Comparison of ENCODE assay signal across 20 mouse cellular contexts in genomic region chr7:84337768-84338167, GRCm38 (mm10).
DNase-seq lines count a peak whose midpoint lies in the region; ATAC-seq and TF ChIP-seq lines count a peak whose summit lies in the region.
"Had no signal": no experiment of that assay in that cellular context is flagged by ENCODE, and none has a peak within 500 bp of the region (broad histone marks: within the 10 kb centered on the region; RNA-seq: fewer than 3 reads in every experiment).

No protein-coding gene starts in this region.

- H3K27me3 ChIP-seq in heart, embryonic 10.5 days (ENCODE audit: insufficient read depth, poor library complexity, severe bottlenecking) = no peaks in the 10 kb centered on the region
- H3K27me3 ChIP-seq in Patski = no peaks in the 10 kb centered on the region
- no peaks in the 10 kb centered on the region for H3K27me3 ChIP-seq in intestine, embryonic 16.5 days (replicated peaks; ENCODE audit: control insufficient read depth, insufficient read depth, low read length)
- H3K27me3 ChIP-seq: embryonic facial prominence, embryonic 15.5 days; forebrain, embryonic 13.5 days; stomach, embryonic 15.5 days had no signal

- no peak for TF ChIP-seq CTCF in Patski (IDR thresholded peaks at IDR 0.05)

- H3K4me3 ChIP-seq in heart, embryonic 10.5 days = no peak overlapping the region
- no peak overlapping the region for H3K4me3 ChIP-seq in intestine, embryonic 16.5 days (ENCODE audit: low read length)
- H3K4me3 ChIP-seq: embryonic facial prominence, embryonic 15.5 days; forebrain, embryonic 13.5 days; stomach, embryonic 15.5 days had no signal

- POLR2A ChIA-PET in Patski (lab: Charles Lee) = interaction anchor here (0.6 to 1.7 kb wide), 3 partner anchors 10 to 74 kb away, joined by 3 to 5 read pairs (median 4); no protein-coding TSS in a partner anchor

- 51% methylated on average over 4 of the region's 4 CpGs for WGBS in heart, embryonic 10.5 days
- 75% methylated on average over 4 of the region's 4 CpGs for whole genome bisulfite sequencing in intestine, embryonic 16.5 days

- no peak overlapping the region for H3K4me2 ChIP-seq in intestine, embryonic 16.5 days (ENCODE audit: low read depth, low read length)
- H3K4me2 ChIP-seq: embryonic facial prominence, embryonic 15.5 days; forebrain, embryonic 13.5 days; hindbrain, embryonic 14.5 days; stomach, embryonic 15.5 days had no signal

- H3K9ac ChIP-seq in intestine, embryonic 16.5 days (ENCODE audit: low read depth, low read length) = no peak overlapping the region
- H3K9ac ChIP-seq: embryonic facial prominence, embryonic 15.5 days; forebrain, embryonic 13.5 days; hindbrain, embryonic 14.5 days; stomach, embryonic 15.5 days had no signal

- H3K36me3 ChIP-seq in heart, embryonic 10.5 days = no peaks in the 10 kb centered on the region
- H3K36me3 ChIP-seq in intestine, embryonic 16.5 days (ENCODE audit: control insufficient read depth, insufficient read depth, low read length) = no peaks in the 10 kb centered on the region
- H3K36me3 ChIP-seq: embryonic facial prominence, embryonic 15.5 days; stomach, embryonic 15.5 days had no signal

- H3K27ac ChIP-seq in heart, embryonic 10.5 days = no peak overlapping the region
- H3K27ac ChIP-seq in intestine, embryonic 16.5 days (ENCODE audit: low read length) = no peak overlapping the region
- H3K27ac ChIP-seq: embryonic facial prominence, embryonic 15.5 days; forebrain, embryonic 13.5 days; hindbrain, embryonic 14.5 days; stomach, embryonic 15.5 days had no signal

- CTCF ChIA-PET in Patski (lab: Charles Lee) = interaction anchor here (0.7 kb wide), 1 partner anchor 65 kb away, joined by 3 read pairs; no protein-coding TSS in a partner anchor

- peaks cover 24% of the 10 kb centered on the region for H3K4me1 ChIP-seq in heart, embryonic 10.5 days
- H3K4me1 ChIP-seq in intestine, embryonic 16.5 days (ENCODE audit: control insufficient read depth, insufficient read depth, low read length) = peaks cover 4% of the 10 kb centered on the region; the same call in 1 of the 2 replicates

- peak; percentile 48 for ATAC-seq in Patski
- no peak for ATAC-seq in intestine, embryonic 16.5 days
- ATAC-seq: forebrain, embryonic 13.5 days; intestine, postnatal 0 days had no signal

- intact Hi-C loops in heart, postnatal 25 days (cut with DNase I) = no loop called here

- DNase-seq in heart, adult 11 months = peak; percentile 95
- no peak for DNase-seq in heart, embryonic 10.5 days (ENCODE audit: low spot score)
- DNase-seq in Patski (ENCODE audit: low read depth, low spot score) = no peak
- DNase-seq in heart, adult 8-10 months (ENCODE audit: low spot score) = peak; percentile 30
- DNase-seq in heart, postnatal 25 days (ENCODE audit: low spot score) = peak; percentile 41
- no peak for DNase-seq in adrenal gland, postnatal 36 days
- DNase-seq in kidney, postnatal 10 days = no peak
- DNase-seq: adrenal gland, adult 2 months; cerebellum, adult 8-10 months; kidney, postnatal 25 days; layer of hippocampus, adult 9-11 months; lung, postnatal 14 days; spleen, adult 18-20 months; thymus, postnatal 25 days had no signal

- H3K9me3 ChIP-seq in heart, embryonic 10.5 days = no peaks in the 10 kb centered on the region
- no peaks in the 10 kb centered on the region for H3K9me3 ChIP-seq in intestine, embryonic 16.5 days (ENCODE audit: control insufficient read depth, low read length)
- H3K9me3 ChIP-seq: embryonic facial prominence, embryonic 15.5 days; forebrain, embryonic 13.5 days; stomach, embryonic 15.5 days had no signal

- in situ Hi-C loops in Patski (cut with MboI; ENCODE audit: low pct_unique_long_range_greater_than_20kb) = no loop called here

Comparison
In these comparisons a context has a peak if more than half of its experiments do, and no peak if none do; other contexts are left out.
1. DNase-seq: peak in heart, adult 11 months (single experiment), heart, adult 8-10 months (single experiment) and heart, postnatal 25 days (single experiment); none in heart, embryonic 10.5 days (single experiment), Patski (single experiment), adrenal gland, postnatal 36 days (0 of 2) and kidney, postnatal 10 days (single experiment).